Mouse (Mus musculus): ENCODE data around the gene Gm21822.
"Not testable (repeated sequence)": the region's sequence is repeated elsewhere in the genome, so short reads cannot be mapped to it uniquely, and the experiment has no call there.

Gene Gm21822

GRCm38 (mm10) chrY:18654182-18654581, at the start of gene Gm21822:
TSS of gene Gm21822 (plus strand) at chrY:18654482.
- not testable (repeated sequence) for DNase-seq (ENCODE audit: low spot score in 2 of 2)

All from urinary bladder, adult 18-20 months (tissue).